Mouse (Mus musculus) heart, embryonic 12.5 days (tissue): ENCODE data around the gene Vps8. TPM values are rescaled to one million over a fixed set of nuclear protein-coding genes. Genes with fewer than 3 reads are reported as not detected.

Source experiments
- ATAC-seq: fragments of 200-750 bp; cut with Nextera tagmentation; 2 replicates; pipeline ENCODE4 v1.8.0; 2017; ENCODE audit warnings: moderate TSS enrichment, moderate library complexity; ENCODE audit not compliant: insufficient number of reproducible peaks, low FRiP score
- H3K27ac ChIP-seq: fragments of 300-500 bp; sonication (generic); 2 replicates; pipeline ENCODE4 v1.5.1; 2016; ENCODE audit warnings: mild to moderate bottlenecking, moderate library complexity; ENCODE audit not compliant: poor library complexity, severe bottlenecking
- H3K27me3 ChIP-seq: fragments of 300-500 bp; sonication (generic); replicated peaks from 2 replicates; pipeline ENCODE4 v1.6.1; 2016; ENCODE audit warnings: mild to moderate bottlenecking, moderate library complexity
- H3K36me3 ChIP-seq: fragments of 300-500 bp; sonication (generic); 2 replicates; pipeline ENCODE4 v1.6.1; 2016; ENCODE audit warnings: mild to moderate bottlenecking, moderate library complexity
- H3K4me1 ChIP-seq: fragments of 300-500 bp; sonication (generic); replicated peaks from 2 replicates; pipeline ENCODE4 v1.6.1; 2016; ENCODE audit warnings: mild to moderate bottlenecking
- H3K4me2 ChIP-seq: fragments of 300-500 bp; sonication (generic); 2 replicates; pipeline ENCODE4 v1.6.1; 2016; ENCODE audit warnings: mild to moderate bottlenecking, moderate library complexity
- H3K4me3 ChIP-seq: fragments of 300-500 bp; sonication (generic); 2 replicates; pipeline ENCODE4 v1.5.1; 2016; ENCODE audit warnings: mild to moderate bottlenecking
- H3K9ac ChIP-seq: fragments of 300-500 bp; sonication (generic); 2 replicates; pipeline ENCODE4 v1.6.1; 2016; ENCODE audit warnings: mild to moderate bottlenecking, moderate library complexity
- H3K9me3 ChIP-seq: fragments of 300-500 bp; sonication (generic); replicated peaks from 2 replicates; pipeline ENCODE4 v1.6.1; 2016; ENCODE audit warnings: mild to moderate bottlenecking, moderate library complexity
- WGBS: fragments of 180-500 bp; shearing (Covaris S2); methylation state at CpG from one replicate; pipeline ENCODE4 v1.1.7; 2016; 5-methylcytosine and 5-hydroxymethylcytosine counted together
- polyA plus RNA-seq: library from polyadenylated mRNA; unstranded; fragments of >200 nt; fragmentation: Nextera tagmentation; extraction: Ambion mirVana; gene quantifications from 2 replicates; pipeline ENCODE4 v1.2.1, GENCODE M21; 2016

Gene Vps8
- polyA plus RNA-seq, 1 experiment from 2014 or later, result 29.2 TPM

- Histone ChIP-seq H3K9me3 (no peaks in the 10 kb centered on the region), H3K4me1 (0 out of 2 replicates have a peak, but pooled peaks cover 3% of the 10 kb centered on the region), H3K4me3 (no peak overlapping the region), H3K9ac (no peak overlapping the region), H3K4me2 (no peak overlapping the region), H3K27ac (no peak overlapping the region), H3K27me3 (no peaks in the 10 kb centered on the region), H3K36me3 (peaks cover 59% of the 10 kb centered on the region)
- 86% methylated on average over 4 of the region's 4 CpGs for WGBS
- ATAC-seq, result no peak
Measured at GRCm38 (mm10) chr16:21477074-21477473, 54.2 kb downstream of the Vps8 start.

DNA sequence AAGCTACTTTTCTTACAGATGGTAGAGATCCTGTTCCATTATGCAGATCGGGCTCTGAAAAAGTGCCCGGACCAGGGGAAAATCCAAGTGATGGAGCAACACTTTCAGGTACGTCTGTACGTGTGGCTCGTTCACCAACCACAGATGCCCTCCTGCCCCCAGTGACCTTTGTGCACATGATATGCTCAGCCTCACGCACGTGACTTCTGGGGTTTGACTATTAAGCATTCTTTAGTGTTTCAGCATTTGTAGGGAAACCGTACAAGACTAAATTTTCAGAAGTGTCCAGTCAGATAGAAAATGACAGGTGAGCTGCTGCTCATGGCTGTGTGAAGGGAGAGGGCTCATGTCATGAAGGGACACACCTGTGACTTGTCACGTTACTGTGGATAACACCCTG, 55.5 kb downstream of the Vps8 start:
- WGBS, result 86% methylated on average over 9 of the region's 9 CpGs
- no peaks in the 10 kb centered on the region for H3K27me3 ChIP-seq
- H3K36me3 ChIP-seq, result peaks cover 46% of the 10 kb centered on the region
- no peak overlapping the region for H3K9ac ChIP-seq
- H3K4me1 ChIP-seq, result 0 out of 2 replicates have a peak, but pooled peaks cover 3% of the 10 kb centered on the region
- no peak overlapping the region for H3K27ac ChIP-seq
- H3K9me3 ChIP-seq, result no peaks in the 10 kb centered on the region
- no peak for ATAC-seq
- H3K4me3 ChIP-seq, result no peak overlapping the region
- no peak overlapping the region for H3K4me2 ChIP-seq

DNA sequence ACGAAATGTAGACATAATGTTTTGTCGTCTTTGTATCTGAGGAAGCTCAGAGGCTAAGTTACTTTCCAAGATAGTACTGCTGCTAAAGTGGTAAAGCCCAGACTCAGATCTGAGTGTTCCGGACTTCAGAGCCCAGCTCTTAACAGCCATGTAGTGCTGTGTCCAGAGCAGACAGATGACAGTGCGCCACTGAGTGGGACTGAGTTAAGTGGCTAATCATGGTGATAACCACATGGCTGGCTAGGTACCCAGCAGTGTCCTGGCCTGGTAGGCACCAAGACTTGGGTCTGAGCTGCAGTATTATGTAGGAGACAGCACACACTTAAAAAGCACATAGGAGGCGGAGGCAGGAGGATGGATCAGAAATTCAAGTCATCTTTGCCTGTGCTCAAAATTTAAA, 60.9 kb downstream of the Vps8 start:
- Histone ChIP-seq H3K4me3 (no peak overlapping the region), H3K27ac (no peak overlapping the region), H3K4me2 (no peak overlapping the region), H3K4me1 (no peaks in the 10 kb centered on the region), H3K36me3 (peaks cover 10% of the 10 kb centered on the region), H3K9me3 (no peaks in the 10 kb centered on the region), H3K9ac (no peak overlapping the region), H3K27me3 (no peaks in the 10 kb centered on the region)
- ATAC-seq, result no peak
- WGBS, result 67% methylated on average over 5 of the region's 5 CpGs

DNA sequence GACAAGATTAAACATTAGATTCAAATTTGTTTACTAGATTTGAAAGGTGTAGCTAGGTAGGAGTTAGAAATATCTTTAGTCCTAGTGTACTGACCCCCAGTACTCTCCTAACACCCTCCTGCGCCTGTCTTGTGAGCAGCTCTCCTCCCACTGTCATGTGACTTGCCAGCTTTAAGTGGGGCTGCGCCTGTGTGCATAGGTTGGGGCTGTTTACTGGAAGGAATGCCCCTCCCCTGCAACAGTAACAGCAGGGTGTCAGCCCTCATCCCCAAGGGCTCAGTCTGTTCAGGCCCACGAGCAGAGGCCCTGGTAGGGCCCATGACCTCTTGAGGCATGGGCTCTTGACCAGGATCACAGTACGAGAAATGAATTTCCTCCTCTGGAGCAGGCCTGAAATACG, 62.8 kb downstream of the Vps8 start:
- no peak overlapping the region for H3K4me3 ChIP-seq
- no peak for ATAC-seq
- H3K4me2 ChIP-seq, result no peak overlapping the region
- WGBS, result 59% methylated on average over 5 of the region's 5 CpGs
- no peaks in the 10 kb centered on the region for H3K9me3 ChIP-seq
- H3K27ac ChIP-seq, result no peak overlapping the region
- H3K4me1 ChIP-seq, result no peaks in the 10 kb centered on the region
- H3K27me3 ChIP-seq, result no peaks in the 10 kb centered on the region
- H3K9ac ChIP-seq, result no peak overlapping the region
- H3K36me3 ChIP-seq, result peaks cover 5% of the 10 kb centered on the region; the same call in 1 of the 2 replicates

- Histone ChIP-seq H3K4me1 (peaks cover 4% of the 10 kb centered on the region; the same call in 1 of the 2 replicates), H3K36me3 (peaks cover 5% of the 10 kb centered on the region; the same call in 1 of the 2 replicates), H3K4me3 (no peak overlapping the region), H3K9ac (no peak overlapping the region), H3K4me2 (no peak overlapping the region), H3K27ac (no peak overlapping the region), H3K27me3 (no peaks in the 10 kb centered on the region), H3K9me3 (no peaks in the 10 kb centered on the region)
- WGBS, result 51% methylated on average over 4 of the region's 4 CpGs
- ATAC-seq, result no peak
Measured at GRCm38 (mm10) chr16:21488413-21488812, 65.5 kb downstream of the Vps8 start.

DNA sequence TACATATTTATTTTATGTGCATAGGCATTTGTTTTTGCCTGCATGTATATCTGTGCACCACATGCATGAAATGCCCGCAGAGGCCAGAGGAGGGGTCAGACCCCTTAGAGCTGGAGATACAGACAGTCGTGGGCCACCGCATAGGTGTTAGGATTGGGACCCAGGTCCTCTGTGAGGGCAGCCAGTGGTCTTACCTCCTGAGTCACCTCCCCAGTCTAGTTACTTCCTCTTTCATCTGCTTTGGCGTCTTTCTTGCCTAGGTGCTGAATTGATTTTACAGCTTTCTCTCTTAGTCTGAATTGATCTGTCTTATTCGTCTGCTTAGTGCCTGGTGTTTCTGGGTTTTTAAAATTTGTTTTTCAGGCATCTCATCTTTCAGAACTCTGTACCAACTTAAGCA, 69.4 kb downstream of the Vps8 start:
- 71% methylated on average over 5 of the region's 5 CpGs for WGBS
- Histone ChIP-seq H3K4me1 (peaks cover 13% of the 10 kb centered on the region), H3K27me3 (no peaks in the 10 kb centered on the region), H3K27ac (no peak overlapping the region), H3K9ac (no peak overlapping the region), H3K4me3 (no peak overlapping the region), H3K4me2 (no peak overlapping the region), H3K9me3 (no peaks in the 10 kb centered on the region), H3K36me3 (peaks cover 14% of the 10 kb centered on the region)
- ATAC-seq, result no peak

DNA sequence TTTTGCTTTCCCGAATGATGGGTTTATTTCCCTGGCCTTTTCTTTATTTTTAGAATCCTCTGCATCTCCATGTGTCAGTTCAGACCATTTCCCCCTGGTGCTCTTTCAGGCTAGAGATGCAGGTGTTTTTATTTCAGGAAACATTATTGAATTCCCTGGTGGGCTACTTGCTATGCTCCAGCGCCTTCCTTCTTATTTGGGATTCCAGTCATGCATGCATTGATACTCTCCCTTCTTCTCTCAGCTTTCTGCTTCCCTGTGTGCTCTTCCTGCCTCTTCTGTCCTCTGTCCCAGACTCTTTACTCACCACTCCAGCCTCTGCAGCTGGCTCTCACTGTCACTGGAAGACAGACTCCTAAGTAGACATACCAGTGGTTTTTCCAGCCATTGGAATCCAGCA, 70.0 kb downstream of the Vps8 start:
- H3K4me1 ChIP-seq, result peaks cover 17% of the 10 kb centered on the region
- no peaks in the 10 kb centered on the region for H3K27me3 ChIP-seq
- H3K9ac ChIP-seq, result no peak overlapping the region
- H3K4me3 ChIP-seq, result no peak overlapping the region
- no peak for ATAC-seq
- no peaks in the 10 kb centered on the region for H3K9me3 ChIP-seq
- 69% methylated on average over 2 of the region's 2 CpGs for WGBS
- no peak overlapping the region for H3K4me2 ChIP-seq
- peaks cover 14% of the 10 kb centered on the region for H3K36me3 ChIP-seq
- no peak overlapping the region for H3K27ac ChIP-seq

GRCm38 (mm10) chr16:21494681-21495080, 71.8 kb downstream of the Vps8 start:
- Histone ChIP-seq H3K9ac (no peak overlapping the region), H3K27me3 (no peaks in the 10 kb centered on the region), H3K27ac (no peak overlapping the region), H3K4me1 (peaks cover 28% of the 10 kb centered on the region), H3K9me3 (no peaks in the 10 kb centered on the region), H3K36me3 (peaks cover 14% of the 10 kb centered on the region), H3K4me3 (no peak overlapping the region), H3K4me2 (no peak overlapping the region)
- ATAC-seq, result no peak
- WGBS, result 80% methylated on average over 6 of the region's 6 CpGs

- no peak overlapping the region for H3K4me3 ChIP-seq
- H3K4me2 ChIP-seq, result 0 out of 2 replicates have a peak overlapping the region, but pooled peaks have one; percentile 9
- no peaks in the 10 kb centered on the region for H3K9me3 ChIP-seq
- peaks cover 14% of the 10 kb centered on the region for H3K36me3 ChIP-seq
- peaks cover 29% of the 10 kb centered on the region for H3K4me1 ChIP-seq
- H3K27ac ChIP-seq, result peak overlapping the region; percentile 58; the same call in 1 of the 2 replicates
- H3K27me3 ChIP-seq, result no peaks in the 10 kb centered on the region
- WGBS, result 50% methylated on average over 9 of the region's 9 CpGs
- H3K9ac ChIP-seq, result peak overlapping the region; percentile 28; the same call in 1 of the 2 replicates
- ATAC-seq, result no peak
Measured at GRCm38 (mm10) chr16:21496799-21497198, 73.9 kb downstream of the Vps8 start.

DNA sequence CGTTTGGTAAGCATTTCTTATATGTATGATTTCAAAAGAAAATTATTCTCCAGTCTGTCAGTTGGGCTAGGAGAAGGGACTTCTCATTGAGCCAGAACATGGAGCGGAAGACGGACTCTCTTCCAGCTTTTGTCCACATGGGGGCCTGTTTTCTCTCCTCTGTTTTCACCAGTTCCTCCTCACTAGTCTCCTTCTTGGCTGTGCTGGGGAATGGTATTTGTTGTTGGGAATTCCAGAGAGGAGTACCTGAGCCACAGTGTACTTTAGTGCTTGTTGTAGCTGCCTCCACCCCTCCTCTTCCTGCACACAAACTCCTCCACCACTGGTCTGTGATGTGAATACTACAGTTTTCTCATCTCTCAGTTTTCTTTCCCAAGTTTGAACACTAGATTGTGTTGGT, 74.7 kb downstream of the Vps8 start:
- Histone ChIP-seq H3K27ac (peak overlapping the region; percentile 58), H3K9ac (no peak overlapping the region), H3K4me1 (peaks cover 29% of the 10 kb centered on the region), H3K27me3 (no peaks in the 10 kb centered on the region), H3K4me3 (no peak overlapping the region), H3K9me3 (no peaks in the 10 kb centered on the region), H3K4me2 (no peak overlapping the region), H3K36me3 (peaks cover 14% of the 10 kb centered on the region)
- WGBS, result 54% methylated on average over 3 of the region's 3 CpGs
- ATAC-seq, result no peak

GRCm38 (mm10) chr16:21498984-21499383, 76.1 kb downstream of the Vps8 start:
- Histone ChIP-seq H3K9me3 (no peaks in the 10 kb centered on the region), H3K36me3 (peaks cover 18% of the 10 kb centered on the region), H3K27ac (peak overlapping the region; percentile 91), H3K4me1 (peaks cover 26% of the 10 kb centered on the region), H3K9ac (no peak overlapping the region), H3K4me2 (peak overlapping the region; percentile 41), H3K27me3 (no peaks in the 10 kb centered on the region), H3K4me3 (no peak overlapping the region)
- ATAC-seq, result peak; percentile 77; the same call in 1 of the 2 replicates
- 32% methylated on average over 4 of the region's 4 CpGs for WGBS

DNA sequence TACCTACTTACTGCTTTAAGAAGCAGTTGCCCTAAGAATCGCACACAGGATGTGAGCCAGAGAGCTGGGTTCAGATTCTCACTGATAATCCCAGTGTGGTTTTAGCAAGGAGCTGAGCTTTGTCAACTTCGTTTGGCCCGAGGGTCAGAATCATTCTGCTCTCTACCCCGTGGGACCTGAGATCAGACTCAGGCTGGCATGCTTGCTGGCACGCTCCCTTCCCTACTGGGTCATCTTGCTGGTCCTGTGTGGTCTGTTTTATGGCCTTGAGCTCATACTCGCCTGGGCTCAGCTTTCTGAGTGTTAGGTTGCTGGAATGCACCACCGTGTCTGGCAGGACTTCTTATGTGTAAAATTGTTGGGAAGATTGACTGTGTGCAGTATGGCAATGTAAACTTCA, 76.7 kb downstream of the Vps8 start:
- Histone ChIP-seq H3K4me2 (0 out of 2 replicates have a peak overlapping the region, but pooled peaks have one; percentile 41), H3K27ac (peak overlapping the region; percentile 91), H3K9me3 (no peaks in the 10 kb centered on the region), H3K4me1 (peaks cover 26% of the 10 kb centered on the region), H3K4me3 (no peak overlapping the region), H3K9ac (no peak overlapping the region), H3K36me3 (peaks cover 20% of the 10 kb centered on the region), H3K27me3 (no peaks in the 10 kb centered on the region)
- WGBS, result 57% methylated on average over 7 of the region's 7 CpGs
- no peak for ATAC-seq
